Mouse (Mus musculus) liver, adult 2 months (tissue): ENCODE results near the gene Cdkal1.

ENCODE experiments used
- CTCF ChIP-seq: fragments of 200-500 bp; IDR thresholded peaks from 2 replicates; pipeline ENCODE4 v1.5.1; 2011; ENCODE audit warnings: low read depth, low read length, control low read depth
- POLR2A ChIP-seq: fragments of 200-500 bp; IDR thresholded peaks from 2 replicates; pipeline ENCODE4 v1.6.1; 2011; ENCODE audit warnings: low read length, control low read depth; ENCODE audit not compliant: insufficient read depth; ENCODE audit errors: extremely low read depth

- no peak for TF ChIP-seq POLR2A
- TF ChIP-seq CTCF, result no peak
Observed at GRCm38 (mm10) chr13:29248535-29248934, 606.9 kb downstream of the Cdkal1 start.
